Mouse (Mus musculus): ENCODE data around the gene Mon1a. TPM values are rescaled to one million over a fixed set of nuclear protein-coding genes. Genes with fewer than 3 reads are reported as not detected.

The Mon1a gene
- 23.2 and 26.7 TPM in 2 replicates for polyA plus RNA-seq (2015; fragmentation: Nextera tagmentation; extraction: Ambion mirVana)

GRCm38 (mm10) chr9:107887804-107888266, at the start of gene Mon1a:
Gene Mon1a, plus strand, starts transcription at chr9:107888151.
- no peaks in the 10 kb centered on the region for H3K36me3 ChIP-seq (ENCODE audit: control insufficient read depth, insufficient read depth, low read length)
- H3K27ac ChIP-seq (ENCODE audit: low read length) = peak within 1 kb of the TSS; percentile 90
- under 1% methylated on average over 28 of the region's 28 CpGs for WGBS
- H3K4me1 ChIP-seq (ENCODE audit: control insufficient read depth, insufficient read depth, low read length) = peaks cover 11% of the 10 kb centered on the region
- no peaks in the 10 kb centered on the region for H3K9me3 ChIP-seq (replicated peaks; ENCODE audit: control insufficient read depth, low read length)
- H3K4me3 ChIP-seq (replicated peaks; ENCODE audit: low read length) = peak within 1 kb of the TSS; percentile 93
- no peaks in the 10 kb centered on the region for H3K27me3 ChIP-seq (ENCODE audit: control insufficient read depth, insufficient read depth, low read length)
- ATAC-seq (ENCODE audit: insufficient read depth, low FRiP score) = peak; percentile 96
- peak within 1 kb of the TSS; percentile 89 for H3K9ac ChIP-seq (ENCODE audit: low read length)
- peak within 1 kb of the TSS; percentile 88 for H3K4me2 ChIP-seq (ENCODE audit: low read depth, low read length)

GRCm38 (mm10) chr9:107838869-107839268, 49.1 kb upstream of the Mon1a start:
- H3K36me3 ChIP-seq (ENCODE audit: control insufficient read depth, insufficient read depth, low read length) = 0 out of 2 replicates have a peak, but pooled peaks cover 3% of the 10 kb centered on the region

GRCm38 (mm10) chr9:107842709-107843108, 45.2 kb upstream of the Mon1a start:
- Histone ChIP-seq H3K9ac (ENCODE audit: low read length) (no peak overlapping the region), H3K27me3 (ENCODE audit: control insufficient read depth, insufficient read depth, low read length) (no peaks in the 10 kb centered on the region), H3K36me3 (ENCODE audit: control insufficient read depth, insufficient read depth, low read length) (0 out of 2 replicates have a peak, but pooled peaks cover 3% of the 10 kb centered on the region), H3K27ac (ENCODE audit: low read length) (no peak overlapping the region), H3K4me1 (ENCODE audit: control insufficient read depth, insufficient read depth, low read length) (no peaks in the 10 kb centered on the region), H3K9me3 (replicated peaks; ENCODE audit: control insufficient read depth, low read length) (no peaks in the 10 kb centered on the region), H3K4me2 (ENCODE audit: low read depth, low read length) (no peak overlapping the region), H3K4me3 (replicated peaks; ENCODE audit: low read length) (no peak overlapping the region)
- 91% methylated on average over 2 of the region's 2 CpGs for WGBS
- no peak for ATAC-seq (ENCODE audit: insufficient read depth, low FRiP score)

More at GRCm38 (mm10) chr9:107838869-107839268, 49.1 kb upstream of the Mon1a start:
- no peak overlapping the region for H3K4me2 ChIP-seq (ENCODE audit: low read depth, low read length)
- no peaks in the 10 kb centered on the region for H3K4me1 ChIP-seq (ENCODE audit: control insufficient read depth, insufficient read depth, low read length)
- H3K27me3 ChIP-seq (ENCODE audit: control insufficient read depth, insufficient read depth, low read length) = no peaks in the 10 kb centered on the region
- 96% methylated on average over 1 of the region's 1 CpGs for WGBS
- H3K9me3 ChIP-seq (replicated peaks; ENCODE audit: control insufficient read depth, low read length) = no peaks in the 10 kb centered on the region
- no peak overlapping the region for H3K27ac ChIP-seq (ENCODE audit: low read length)
- no peak for ATAC-seq (ENCODE audit: insufficient read depth, low FRiP score)
- no peak overlapping the region for H3K4me3 ChIP-seq (replicated peaks; ENCODE audit: low read length)
- no peak overlapping the region for H3K9ac ChIP-seq (ENCODE audit: low read length)

- no peaks in the 10 kb centered on the region for H3K4me1 ChIP-seq (ENCODE audit: control insufficient read depth, insufficient read depth, low read length)
- H3K36me3 ChIP-seq (ENCODE audit: control insufficient read depth, insufficient read depth, low read length) = peaks cover 8% of the 10 kb centered on the region
- WGBS = 95% methylated on average over 7 of the region's 7 CpGs
- H3K9me3 ChIP-seq (replicated peaks; ENCODE audit: control insufficient read depth, low read length) = no peaks in the 10 kb centered on the region
- ATAC-seq (ENCODE audit: insufficient read depth, low FRiP score) = no peak
- H3K9ac ChIP-seq (ENCODE audit: low read length) = no peak overlapping the region
- no peaks in the 10 kb centered on the region for H3K27me3 ChIP-seq (ENCODE audit: control insufficient read depth, insufficient read depth, low read length)
- H3K4me2 ChIP-seq (ENCODE audit: low read depth, low read length) = no peak overlapping the region
- no peak overlapping the region for H3K27ac ChIP-seq (ENCODE audit: low read length)
- H3K4me3 ChIP-seq (replicated peaks; ENCODE audit: low read length) = no peak overlapping the region
These were observed 39.0 kb upstream of the Mon1a start for GRCm38 (mm10) chr9:107848922-107849321.

GRCm38 (mm10) chr9:107858343-107858742, 29.6 kb upstream of the Mon1a start:
- WGBS = 86% methylated on average over 3 of the region's 3 CpGs
- Histone ChIP-seq H3K36me3 (ENCODE audit: control insufficient read depth, insufficient read depth, low read length) (peaks cover 8% of the 10 kb centered on the region; the same call in 1 of the 2 replicates), H3K4me2 (ENCODE audit: low read depth, low read length) (no peak overlapping the region), H3K9me3 (replicated peaks; ENCODE audit: control insufficient read depth, low read length) (no peaks in the 10 kb centered on the region), H3K27me3 (ENCODE audit: control insufficient read depth, insufficient read depth, low read length) (no peaks in the 10 kb centered on the region), H3K4me1 (ENCODE audit: control insufficient read depth, insufficient read depth, low read length) (no peaks in the 10 kb centered on the region), H3K9ac (ENCODE audit: low read length) (no peak overlapping the region), H3K27ac (ENCODE audit: low read length) (no peak overlapping the region), H3K4me3 (replicated peaks; ENCODE audit: low read length) (no peak overlapping the region)
- ATAC-seq (ENCODE audit: insufficient read depth, low FRiP score) = no peak

GRCm38 (mm10) chr9:107864493-107864892, 23.5 kb upstream of the Mon1a start:
- H3K36me3 ChIP-seq (ENCODE audit: control insufficient read depth, insufficient read depth, low read length) = peaks cover 3% of the 10 kb centered on the region; the same call in 1 of the 2 replicates
- no peak overlapping the region for H3K4me2 ChIP-seq (ENCODE audit: low read depth, low read length)
- no peaks in the 10 kb centered on the region for H3K4me1 ChIP-seq (ENCODE audit: control insufficient read depth, insufficient read depth, low read length)
- no peak overlapping the region for H3K9ac ChIP-seq (ENCODE audit: low read length)
- H3K27me3 ChIP-seq (ENCODE audit: control insufficient read depth, insufficient read depth, low read length) = no peaks in the 10 kb centered on the region
- 68% methylated on average over 1 of the region's 1 CpGs for WGBS
- no peak overlapping the region for H3K4me3 ChIP-seq (replicated peaks; ENCODE audit: low read length)
- no peak overlapping the region for H3K27ac ChIP-seq (ENCODE audit: low read length)
- H3K9me3 ChIP-seq (replicated peaks; ENCODE audit: control insufficient read depth, low read length) = no peaks in the 10 kb centered on the region
- ATAC-seq (ENCODE audit: insufficient read depth, low FRiP score) = no peak

GRCm38 (mm10) chr9:107866081-107866480, 21.9 kb upstream of the Mon1a start:
- Histone ChIP-seq H3K27me3 (ENCODE audit: control insufficient read depth, insufficient read depth, low read length) (no peaks in the 10 kb centered on the region), H3K9ac (ENCODE audit: low read length) (no peak overlapping the region), H3K9me3 (replicated peaks; ENCODE audit: control insufficient read depth, low read length) (no peaks in the 10 kb centered on the region), H3K36me3 (ENCODE audit: control insufficient read depth, insufficient read depth, low read length) (no peaks in the 10 kb centered on the region), H3K4me3 (replicated peaks; ENCODE audit: low read length) (no peak overlapping the region), H3K4me2 (ENCODE audit: low read depth, low read length) (no peak overlapping the region), H3K27ac (ENCODE audit: low read length) (no peak overlapping the region), H3K4me1 (ENCODE audit: control insufficient read depth, insufficient read depth, low read length) (peaks cover 2% of the 10 kb centered on the region)
- no peak for ATAC-seq (ENCODE audit: insufficient read depth, low FRiP score)
- WGBS = 95% methylated on average over 2 of the region's 2 CpGs

GRCm38 (mm10) chr9:107872350-107873098, 15.4 kb upstream of the Mon1a start:
- under 1% methylated on average over 79 of the region's 80 CpGs for WGBS

GRCm38 (mm10) chr9:107873137-107873536, 14.8 kb upstream of the Mon1a start, which contains the start of gene Rbm6:
Gene Rbm6, minus strand, starts transcription at chr9:107873237.
- ATAC-seq (ENCODE audit: insufficient read depth, low FRiP score) = no peak
- Histone ChIP-seq H3K9me3 (replicated peaks; ENCODE audit: control insufficient read depth, low read length) (no peaks in the 10 kb centered on the region), H3K9ac (ENCODE audit: low read length) (peak within 1 kb of the TSS; percentile 99), H3K4me3 (replicated peaks; ENCODE audit: low read length) (peak within 1 kb of the TSS; percentile 95), H3K36me3 (ENCODE audit: control insufficient read depth, insufficient read depth, low read length) (no peaks in the 10 kb centered on the region), H3K27ac (ENCODE audit: low read length) (peak within 1 kb of the TSS; percentile 98), H3K4me2 (ENCODE audit: low read depth, low read length) (peak within 1 kb of the TSS; percentile 81), H3K4me1 (ENCODE audit: control insufficient read depth, insufficient read depth, low read length) (peaks cover 11% of the 10 kb centered on the region), H3K27me3 (ENCODE audit: control insufficient read depth, insufficient read depth, low read length) (no peaks in the 10 kb centered on the region)
- 8% methylated on average over 14 of the region's 14 CpGs for WGBS

More at GRCm38 (mm10) chr9:107872350-107873098, 15.4 kb upstream of the Mon1a start:
- Histone ChIP-seq H3K27ac (ENCODE audit: low read length) (peak overlapping the region; percentile 98), H3K4me3 (replicated peaks; ENCODE audit: low read length) (peak overlapping the region; percentile 95), H3K9ac (ENCODE audit: low read length) (peak overlapping the region; percentile 99), H3K4me1 (ENCODE audit: control insufficient read depth, insufficient read depth, low read length) (peaks cover 11% of the 10 kb centered on the region), H3K4me2 (ENCODE audit: low read depth, low read length) (peak overlapping the region; percentile 81), H3K9me3 (replicated peaks; ENCODE audit: control insufficient read depth, low read length) (no peaks in the 10 kb centered on the region), H3K36me3 (ENCODE audit: control insufficient read depth, insufficient read depth, low read length) (no peaks in the 10 kb centered on the region), H3K27me3 (ENCODE audit: control insufficient read depth, insufficient read depth, low read length) (no peaks in the 10 kb centered on the region)
- ATAC-seq (ENCODE audit: insufficient read depth, low FRiP score) = peak; percentile 98
